Mouse (Mus musculus): ENCODE measurements around the gene Aifm3.
A peak's percentile ranks its signal among the peaks of the same experiment; 100 is the strongest.
"Not testable (repeated sequence)": the region's sequence is repeated elsewhere in the genome, so short reads cannot be mapped to it uniquely, and the experiment has no call there.

Gene Aifm3

GRCm38 (mm10) chr16:17499249-17499883 is 10.0 kb downstream of the Aifm3 start:
- no peak for DNase-seq (ENCODE audit: low read depth, low spot score)

- no peak for DNase-seq (ENCODE audit: low read depth, low spot score)
Observed at GRCm38 (mm10) chr16:17502681-17503080, 13.3 kb downstream of the Aifm3 start.

GRCm38 (mm10) chr16:17507018-17507552 is 17.7 kb downstream of the Aifm3 start:
- no peak for DNase-seq (ENCODE audit: low read depth, low spot score)

GRCm38 (mm10) chr16:17508031-17508430 is 18.6 kb downstream of the Aifm3 start:
- not testable (repeated sequence) for DNase-seq (ENCODE audit: low read depth, low spot score)

GRCm38 (mm10) chr16:17508546-17509239 is 19.3 kb downstream of the Aifm3 start, which contains the start of gene Lztr1:
Gene Lztr1, plus strand, starts transcription at chr16:17508688.
- DNase-seq (ENCODE audit: low read depth, low spot score), result peak; percentile 92

GRCm38 (mm10) chr16:17509240-17509597 is 19.8 kb downstream of the Aifm3 start:
- no peak for DNase-seq (ENCODE audit: low read depth, low spot score)

- DNase-seq (ENCODE audit: low read depth, low spot score), result no peak
Observed at GRCm38 (mm10) chr16:17510143-17510542, 20.7 kb downstream of the Aifm3 start.

- no peak for DNase-seq (ENCODE audit: low read depth, low spot score)
Observed at GRCm38 (mm10) chr16:17510686-17511085, 21.3 kb downstream of the Aifm3 start.

- no peak for DNase-seq (ENCODE audit: low read depth, low spot score)
Observed at GRCm38 (mm10) chr16:17511431-17511830, 22.0 kb downstream of the Aifm3 start.

GRCm38 (mm10) chr16:17518910-17519309 is 29.5 kb downstream of the Aifm3 start:
- no peak for DNase-seq (ENCODE audit: low read depth, low spot score)

- DNase-seq (ENCODE audit: low read depth, low spot score), result no peak
Observed at GRCm38 (mm10) chr16:17524156-17524555, 34.7 kb downstream of the Aifm3 start.

- DNase-seq (ENCODE audit: low read depth, low spot score), result no peak
Observed at GRCm38 (mm10) chr16:17525524-17525923, 36.1 kb downstream of the Aifm3 start.

- DNase-seq (ENCODE audit: low read depth, low spot score), result no peak
Observed at GRCm38 (mm10) chr16:17526223-17526622, 36.8 kb downstream of the Aifm3 start.

GRCm38 (mm10) chr16:17527606-17528005 is 38.2 kb downstream of the Aifm3 start:
- DNase-seq (ENCODE audit: low read depth, low spot score), result no peak

- no peak for DNase-seq (ENCODE audit: low read depth, low spot score)
Observed at GRCm38 (mm10) chr16:17528276-17528675, 38.9 kb downstream of the Aifm3 start.

- no peak for DNase-seq (ENCODE audit: low read depth, low spot score)
Observed at GRCm38 (mm10) chr16:17529981-17530586, 40.7 kb downstream of the Aifm3 start.

GRCm38 (mm10) chr16:17530640-17531288 is 41.4 kb downstream of the Aifm3 start, which contains the start of gene Thap7:
Gene Thap7, minus strand, starts transcription at chr16:17531136.
- peak; percentile 95 for DNase-seq (ENCODE audit: low read depth, low spot score)

GRCm38 (mm10) chr16:17532271-17532670 is 42.9 kb downstream of the Aifm3 start:
- no peak for DNase-seq (ENCODE audit: low read depth, low spot score)

- no peak for DNase-seq (ENCODE audit: low read depth, low spot score)
Observed at GRCm38 (mm10) chr16:17532676-17533329, 43.4 kb downstream of the Aifm3 start.

- no peak for DNase-seq (ENCODE audit: low read depth, low spot score)
Observed at GRCm38 (mm10) chr16:17536584-17536983, 47.2 kb downstream of the Aifm3 start.

GRCm38 (mm10) chr16:17542632-17543031 is 53.2 kb downstream of the Aifm3 start:
- DNase-seq (ENCODE audit: low read depth, low spot score), result peak; percentile 82

All from telencephalon, adult 2 months (tissue).